Mouse (Mus musculus) testis, postnatal 10 days (tissue): ENCODE measurements around the gene Hoxa7.

Experiments used
- DNase-seq: peaks from one replicate; pipeline ENCODE4 v3.0.0; 2021; ENCODE audit warnings: low spot score

Hoxa7 gene

DNA sequence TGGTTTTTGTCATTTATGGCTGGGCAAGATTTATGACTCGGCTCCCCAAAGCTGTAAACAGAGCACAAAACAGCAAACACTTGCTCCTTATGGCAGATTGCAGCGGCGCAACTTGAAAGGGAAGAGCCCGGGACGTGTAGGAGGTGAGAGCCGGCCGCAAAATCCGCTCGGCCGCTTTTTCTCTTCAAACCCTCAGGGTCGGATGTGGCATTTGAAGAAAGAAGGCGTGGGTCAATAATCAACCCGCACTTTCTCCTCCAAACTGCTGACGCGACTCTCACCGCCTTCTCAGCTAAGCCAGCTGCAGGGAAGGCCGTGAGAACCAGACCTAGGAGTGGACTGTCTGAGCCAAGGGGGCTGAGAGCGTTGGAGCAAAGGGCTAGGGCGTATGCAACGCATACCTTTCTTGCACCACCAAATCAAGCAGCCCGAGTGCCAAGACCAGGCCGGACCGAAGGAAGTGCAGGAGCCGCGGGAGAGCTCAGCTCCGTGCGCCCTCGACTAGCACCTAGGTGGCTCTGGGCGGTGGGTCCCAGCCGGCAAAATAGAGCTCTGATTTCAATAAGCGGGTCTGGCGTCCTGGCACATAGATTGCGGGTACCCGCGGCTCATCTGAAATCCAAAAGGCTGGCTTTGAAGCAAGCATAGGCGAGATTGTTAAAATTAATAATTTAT is 44.5 kb downstream of the Hoxa7 start, which contains the start of gene 5730596B20Rik:
TSS of gene 5730596B20Rik (plus strand) at position 438 of the 675 bp plus-strand sequence.
- peak; percentile 41 for DNase-seq

DNA sequence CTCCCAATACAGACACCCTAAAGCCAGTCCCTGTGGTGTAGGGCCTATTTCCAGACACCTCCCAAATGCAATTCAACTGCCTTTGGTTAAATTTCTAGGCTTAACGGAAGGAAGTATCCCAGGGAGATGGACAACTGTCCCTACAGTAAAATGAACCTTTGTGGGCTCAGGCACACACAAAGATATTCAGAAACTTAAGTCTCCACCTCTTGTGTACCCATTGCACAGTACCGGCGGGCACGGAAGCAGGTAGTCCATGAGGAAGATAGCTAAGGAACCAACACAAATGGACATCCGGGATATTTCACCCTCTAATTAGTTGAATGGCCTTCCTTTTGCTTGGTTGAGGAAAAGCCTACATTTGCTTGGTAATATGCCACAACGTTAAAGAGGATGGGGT is 45.3 kb downstream of the Hoxa7 start:
- DNase-seq, result no peak

DNA sequence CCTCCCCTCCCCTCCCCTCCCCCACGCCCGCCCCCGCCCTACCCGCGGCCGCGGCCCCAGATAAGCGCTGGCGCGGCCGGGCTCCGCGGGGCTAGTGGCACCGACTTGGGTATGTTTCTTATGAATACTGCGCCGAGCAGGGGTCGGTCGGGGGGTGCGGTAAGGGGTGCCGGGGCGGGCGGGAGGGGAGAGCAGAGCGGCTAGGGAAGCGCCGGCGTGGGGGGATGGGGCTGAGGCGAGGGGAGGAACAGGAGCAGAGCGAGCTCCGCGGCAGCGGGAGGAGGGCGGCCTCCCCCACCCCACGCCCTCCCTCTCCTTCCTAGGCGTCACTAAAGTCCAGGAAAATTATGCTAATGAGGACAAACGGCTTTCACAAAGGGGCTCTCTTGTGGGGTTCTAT is 45.8 kb downstream of the Hoxa7 start:
- DNase-seq, result peak; percentile 60

DNA sequence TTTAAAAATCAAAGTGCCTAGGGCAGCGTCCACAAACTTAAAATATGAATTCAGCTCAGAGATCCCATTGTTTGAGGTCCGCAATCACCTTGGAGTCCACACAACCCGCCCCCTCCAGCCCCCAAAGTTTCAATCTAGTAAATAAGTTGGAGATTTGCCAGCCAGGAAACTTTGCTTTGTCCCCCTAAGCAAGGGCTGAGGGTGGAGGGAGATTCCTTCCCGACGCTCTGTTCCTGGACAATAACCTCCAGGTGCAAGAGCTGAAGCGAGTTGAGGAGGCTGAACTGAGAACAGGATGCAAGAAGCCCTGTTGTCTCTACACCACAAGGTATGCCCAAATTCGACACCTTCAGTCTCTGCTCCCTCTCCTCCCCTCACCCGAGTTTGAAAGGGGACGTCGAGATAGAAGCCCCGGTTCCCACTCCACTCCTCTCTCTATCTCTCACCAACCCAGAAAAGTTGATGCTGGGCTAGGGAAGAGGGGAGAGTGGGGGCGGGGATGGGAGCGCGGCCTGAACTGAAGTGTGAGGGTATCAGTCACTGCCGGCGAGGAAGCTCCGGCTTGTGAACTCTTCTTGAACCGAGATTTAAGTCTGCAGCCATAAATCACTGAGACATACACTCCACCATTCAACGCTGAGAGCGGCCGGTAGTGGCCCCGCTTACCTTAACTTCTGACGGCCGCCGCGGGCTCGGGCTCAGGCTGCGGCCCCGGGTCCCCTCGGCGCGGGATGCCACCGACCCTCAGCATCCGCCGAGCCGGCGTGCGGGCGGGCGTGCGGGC is 46.5 kb downstream of the Hoxa7 start:
- DNase-seq, result peak; percentile 47

DNA sequence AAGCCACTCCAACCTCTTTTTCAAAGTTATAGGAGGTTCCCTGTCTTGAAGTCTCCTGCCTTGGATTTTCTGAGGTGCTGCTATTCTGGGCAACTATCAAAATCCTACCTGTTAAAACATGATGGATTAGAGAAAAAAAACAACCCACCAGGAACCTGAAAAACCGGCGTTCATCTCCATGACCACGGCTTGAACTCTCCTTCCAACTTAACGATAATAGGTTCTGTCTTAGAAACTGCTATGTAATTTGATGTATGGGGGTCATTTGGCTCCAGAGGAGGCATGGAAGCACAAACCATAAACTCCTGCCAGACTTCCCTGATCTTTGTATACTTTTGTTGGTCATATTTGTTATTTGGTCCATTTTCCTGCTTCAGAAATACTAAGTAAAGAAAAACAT is 48.0 kb downstream of the Hoxa7 start:
- DNase-seq, result no peak

DNA sequence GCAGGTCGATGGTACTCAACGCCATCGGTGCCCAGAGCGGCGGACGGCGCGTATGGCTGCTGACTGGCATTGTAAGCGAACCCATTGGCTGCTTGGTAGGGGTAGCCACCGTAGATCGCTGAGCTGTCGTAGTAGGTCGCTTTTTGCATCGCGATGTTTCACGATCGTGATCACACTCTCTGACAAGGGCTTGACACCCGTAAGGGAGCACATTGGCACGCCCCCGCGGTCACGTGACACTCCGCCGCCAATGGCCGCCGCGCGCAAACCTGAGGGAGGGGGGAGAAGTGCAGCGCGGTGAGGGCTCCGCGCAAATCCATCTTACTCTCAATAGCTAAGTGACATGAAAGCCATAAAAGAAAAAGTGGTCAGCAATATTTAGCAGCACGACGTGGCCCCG is 49.2 kb downstream of the Hoxa7 start:
- DNase-seq, result peak; percentile 82

DNA sequence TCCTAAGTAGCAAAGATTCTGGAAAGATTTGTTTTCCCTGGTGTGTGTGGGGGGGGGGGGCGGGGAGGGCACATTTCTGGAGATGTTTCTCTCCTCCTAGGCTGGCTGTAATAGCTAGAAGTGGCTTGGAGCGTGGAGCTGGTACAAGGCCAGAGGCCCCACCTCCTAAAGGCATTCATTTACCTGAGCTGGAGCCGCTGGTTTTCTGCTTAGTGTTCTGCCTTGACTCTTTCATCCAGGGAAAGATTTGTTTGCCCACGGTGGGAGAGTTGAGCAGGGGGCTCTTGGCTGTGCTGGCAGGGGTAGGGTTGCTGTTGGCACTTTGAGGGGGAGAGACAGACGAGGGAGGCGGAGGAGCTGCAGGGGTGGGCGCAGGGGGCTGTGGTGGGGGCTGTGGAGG is 49.7 kb downstream of the Hoxa7 start:
- DNase-seq, result no peak

DNA sequence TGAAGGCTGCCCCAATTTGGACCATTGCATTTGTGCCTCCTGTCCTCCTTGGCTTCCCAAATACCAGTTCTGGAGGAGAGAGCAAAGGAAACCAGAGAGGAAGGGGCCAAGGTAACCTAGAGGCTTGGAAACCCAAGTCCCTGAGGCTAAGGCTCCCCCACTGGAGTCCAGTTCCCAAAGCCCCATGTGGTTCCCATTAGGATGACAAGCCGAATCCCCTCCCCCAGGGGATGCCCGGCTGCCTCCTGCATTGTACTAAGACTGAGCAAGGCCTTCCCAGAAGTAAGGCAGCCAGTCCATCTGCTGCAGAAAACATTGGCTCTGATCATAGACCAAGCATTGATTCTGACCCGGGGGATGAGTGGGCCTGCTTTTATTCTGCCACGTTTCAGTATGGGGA is 50.3 kb downstream of the Hoxa7 start:
- no peak for DNase-seq

DNA sequence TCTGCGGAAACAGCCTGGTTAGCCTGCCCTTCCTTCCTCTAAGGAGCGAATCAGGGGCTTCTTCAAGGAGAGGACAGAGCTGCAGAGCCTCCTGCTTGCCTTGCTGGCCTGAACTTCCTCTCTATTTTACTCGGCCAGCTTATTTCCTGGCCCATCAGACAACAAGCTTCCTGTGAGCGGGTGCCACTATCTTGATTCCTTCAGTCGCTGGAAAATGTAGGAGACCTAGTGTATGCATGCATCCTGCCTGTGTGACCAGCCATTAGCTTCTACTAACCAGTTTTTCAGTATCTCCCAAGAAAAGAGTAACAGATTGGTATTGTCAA is 50.8 kb downstream of the Hoxa7 start:
- DNase-seq, result no peak

DNA sequence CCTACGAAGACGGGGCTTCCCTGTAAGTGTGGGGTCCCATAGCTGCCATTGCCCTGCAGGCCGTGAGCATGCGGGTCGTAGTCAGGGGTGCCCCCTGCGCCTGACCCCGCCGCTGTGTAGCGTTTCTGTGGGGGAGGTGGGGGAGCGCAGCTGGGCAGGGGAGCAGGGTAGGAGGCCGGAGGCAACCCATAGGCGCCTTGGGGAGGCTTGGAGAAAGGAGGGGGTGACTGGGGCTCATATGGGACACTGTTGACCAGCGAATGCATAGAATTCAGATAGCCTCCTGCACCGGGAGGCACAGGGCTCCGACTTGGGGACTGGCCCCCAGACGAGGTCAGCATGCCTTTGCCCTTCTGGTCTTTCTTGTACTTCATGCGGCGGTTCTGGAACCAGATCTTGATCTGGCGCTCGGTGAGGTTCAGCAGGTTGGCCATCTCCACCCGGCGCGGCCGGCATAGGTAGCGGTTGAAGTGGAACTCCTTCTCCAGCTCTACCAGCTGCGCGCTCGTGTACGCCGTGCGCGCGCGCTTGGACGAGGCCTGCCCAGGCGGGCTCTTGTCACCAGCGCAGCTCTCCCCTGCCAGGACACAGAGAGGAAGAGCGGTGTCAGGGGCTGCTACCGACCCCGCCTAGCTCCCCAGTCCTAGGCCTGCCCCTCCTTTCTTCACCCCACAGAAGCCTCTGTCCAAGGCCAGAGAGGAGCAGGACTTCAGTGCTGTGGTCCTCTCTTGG is 51.3 kb downstream of the Hoxa7 start:
- no peak for DNase-seq

DNA sequence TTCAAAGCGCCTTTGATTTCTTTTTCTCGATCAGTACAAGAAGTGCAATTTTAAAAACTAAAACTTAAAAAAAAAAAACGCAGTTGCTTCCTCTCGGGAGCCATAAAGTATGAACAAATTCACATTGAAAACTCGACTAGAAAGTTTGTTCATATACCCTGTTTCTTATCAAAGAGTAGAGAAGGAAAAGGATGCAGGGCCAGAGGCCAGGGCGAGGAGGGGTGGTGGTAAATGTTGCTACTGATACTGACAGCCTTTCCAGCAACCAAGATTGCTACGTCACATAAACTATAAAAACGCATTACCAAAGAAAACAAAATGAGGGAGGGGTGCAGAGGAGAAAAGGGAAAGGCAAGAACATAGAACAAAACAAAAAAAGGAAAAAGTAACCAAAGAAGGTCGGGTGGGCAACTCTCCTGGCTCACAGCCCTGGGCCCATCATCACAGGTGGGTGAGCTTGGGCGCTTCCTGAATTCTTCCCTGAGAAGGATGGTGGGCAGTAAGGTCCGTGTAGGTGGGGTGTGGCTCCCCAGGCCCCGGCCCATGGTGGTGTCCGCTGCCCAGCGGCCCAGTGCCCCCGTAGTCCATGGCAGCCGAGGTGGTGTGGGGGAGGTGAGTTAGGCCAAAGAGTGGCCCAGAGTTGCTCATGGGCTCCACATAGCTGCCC is 52.0 kb downstream of the Hoxa7 start:
- no peak for DNase-seq

DNA sequence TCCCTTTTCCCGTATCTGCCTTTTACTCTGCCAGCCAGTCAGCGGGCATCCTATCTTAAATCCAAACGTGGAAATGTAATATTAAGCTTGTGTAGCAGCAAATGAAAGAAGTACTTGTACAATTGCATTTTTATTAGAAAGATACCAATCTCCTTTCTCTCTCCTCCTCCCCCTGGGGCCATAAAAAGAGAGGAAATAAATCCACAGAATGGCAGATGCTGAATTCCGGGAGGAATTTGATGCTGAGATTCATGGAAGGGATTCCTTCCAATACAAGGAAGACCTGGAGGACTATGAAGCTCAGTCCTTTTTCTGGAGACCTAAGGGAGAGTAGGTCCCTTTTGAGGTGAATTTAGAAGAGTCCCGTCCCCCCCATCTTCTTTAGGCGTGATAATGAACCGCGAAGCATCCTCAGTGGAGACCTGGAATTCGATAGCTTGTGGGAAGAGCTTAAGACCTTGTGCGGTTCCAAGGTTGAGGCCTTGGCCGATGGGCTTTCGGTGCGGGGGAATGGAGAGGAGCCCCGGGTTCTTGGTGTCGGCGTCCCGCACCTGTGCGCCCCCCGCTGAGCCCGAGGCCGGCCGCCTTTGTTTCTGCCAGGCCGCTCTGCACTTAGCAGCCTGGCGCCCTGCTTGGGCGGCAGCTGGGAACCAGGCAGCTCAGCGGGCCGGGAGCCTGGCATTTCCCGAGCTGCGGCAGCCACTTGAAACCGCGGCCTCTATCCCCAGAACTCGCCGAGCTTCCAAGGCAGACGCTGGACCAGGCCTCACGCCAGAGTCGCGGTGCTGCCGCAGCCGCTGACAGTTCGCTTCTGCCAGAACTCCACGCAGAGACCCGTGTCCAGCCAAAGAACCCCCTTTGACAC is 53.2 kb downstream of the Hoxa7 start:
- no peak for DNase-seq

DNA sequence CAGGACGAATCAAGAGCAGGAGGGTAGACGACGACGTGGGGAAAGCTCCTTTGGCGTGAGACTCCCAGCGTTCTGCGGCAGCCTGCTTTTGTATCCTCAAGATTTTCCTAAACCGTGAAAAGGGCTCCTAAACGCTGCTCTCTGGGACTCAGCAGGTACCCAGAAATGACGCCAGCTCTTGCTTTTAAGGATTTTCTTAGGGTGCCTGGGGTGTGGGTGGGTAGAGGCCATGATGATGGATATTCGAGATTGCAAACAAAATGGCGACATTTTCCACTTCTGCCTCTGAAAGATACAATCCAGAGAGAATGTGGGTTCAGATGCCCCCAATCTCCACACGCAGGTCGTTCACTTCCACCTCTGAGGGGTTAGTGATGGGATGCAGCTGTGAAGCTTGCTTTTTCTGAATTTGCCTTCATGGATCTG is 53.9 kb downstream of the Hoxa7 start:
- DNase-seq, result no peak

DNA sequence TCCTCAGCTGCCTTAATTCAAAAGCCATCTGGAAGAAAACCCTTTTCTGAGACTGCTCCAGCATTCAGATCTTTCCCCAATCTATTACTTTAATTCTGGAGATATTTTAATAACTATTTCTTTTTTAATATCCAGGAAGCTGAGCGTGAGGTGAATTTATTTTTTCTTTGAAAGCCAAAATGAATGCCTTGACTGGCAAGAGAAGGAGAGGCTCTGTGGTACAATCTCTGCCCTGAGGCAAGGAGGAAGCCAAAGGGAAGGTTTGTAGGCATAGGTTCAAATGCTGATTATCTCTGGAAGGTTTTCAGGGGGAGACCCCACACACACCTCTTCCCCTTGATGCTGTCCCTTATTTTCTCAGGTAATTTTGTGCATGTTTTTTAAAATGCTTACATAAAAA is 54.5 kb downstream of the Hoxa7 start:
- DNase-seq, result no peak

DNA sequence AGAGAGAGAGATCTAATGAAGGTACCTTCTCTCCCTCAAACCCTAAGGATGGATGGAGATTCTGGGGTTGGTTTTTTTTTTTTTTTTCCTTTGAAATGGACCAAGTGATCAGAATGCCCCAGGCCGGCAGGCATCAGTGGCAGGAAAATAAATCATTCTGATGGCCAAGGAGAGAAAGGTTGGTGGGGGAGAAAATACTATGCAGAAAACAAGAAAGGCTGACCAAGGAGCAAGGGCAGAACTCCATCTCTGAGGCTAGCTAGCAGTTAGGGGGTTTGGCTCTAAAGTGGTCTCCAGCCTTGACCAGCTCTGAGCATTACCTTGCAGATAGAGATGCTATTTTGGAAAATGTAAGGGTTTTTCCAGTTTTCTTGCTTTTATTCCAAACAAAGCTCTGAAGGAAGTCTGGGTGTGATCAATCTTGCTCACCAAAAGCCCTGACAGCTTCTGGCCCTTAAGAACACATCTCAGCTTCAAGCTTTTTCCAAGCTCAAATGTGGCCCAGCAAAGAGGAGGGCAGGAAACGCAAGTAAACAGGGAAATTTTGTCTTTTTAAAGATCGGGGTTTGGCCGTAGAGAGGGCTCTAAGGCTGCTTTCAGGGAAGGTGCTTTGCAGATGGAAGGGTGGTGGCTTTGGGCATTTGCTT is 55.1 kb downstream of the Hoxa7 start:
- DNase-seq, result no peak

DNA sequence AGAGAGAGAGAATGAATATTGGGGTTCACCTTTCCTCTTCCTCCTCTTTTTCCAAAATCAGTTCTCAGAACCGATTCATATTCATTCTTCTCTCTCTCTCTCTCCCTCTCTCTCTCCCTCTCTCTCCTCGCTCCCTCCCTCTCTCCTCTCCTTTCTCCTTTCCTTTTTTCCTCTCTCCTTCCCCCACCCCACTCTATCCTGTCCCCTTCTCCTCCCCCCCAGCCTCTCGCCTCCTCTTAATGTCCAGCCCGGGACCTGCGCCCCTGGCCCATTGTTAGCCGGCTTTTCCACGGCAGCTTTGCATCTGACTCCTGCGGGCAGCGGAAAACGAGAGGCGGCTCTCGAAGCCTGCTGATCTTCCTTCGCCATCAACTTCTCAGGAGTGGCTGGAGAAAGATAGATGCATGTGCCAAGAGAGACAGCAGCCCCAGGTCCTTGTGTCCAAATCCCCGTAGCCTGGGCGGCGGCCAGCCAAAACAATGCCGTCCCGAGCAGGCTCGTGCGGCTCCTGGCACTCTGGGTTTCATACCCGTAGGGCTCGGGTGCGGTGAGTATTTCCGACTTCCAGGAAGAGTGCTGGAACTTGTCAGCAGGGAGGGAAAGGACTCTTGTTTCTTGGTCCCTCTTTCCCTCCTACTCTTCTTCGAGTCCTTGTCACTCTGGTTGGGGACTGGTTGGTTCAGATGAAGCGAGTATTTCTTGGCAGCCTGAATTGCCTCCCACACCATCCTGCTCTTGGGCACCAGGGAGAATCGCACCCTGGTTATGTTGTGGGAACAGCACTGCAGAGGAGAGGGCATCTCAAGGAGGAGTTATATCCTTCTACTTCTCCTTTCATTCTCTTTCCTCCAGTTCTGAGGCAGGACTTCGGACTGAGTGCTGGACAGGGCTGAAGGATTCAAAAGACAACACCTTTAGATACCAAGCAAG is 55.9 kb downstream of the Hoxa7 start:
- no peak for DNase-seq

DNA sequence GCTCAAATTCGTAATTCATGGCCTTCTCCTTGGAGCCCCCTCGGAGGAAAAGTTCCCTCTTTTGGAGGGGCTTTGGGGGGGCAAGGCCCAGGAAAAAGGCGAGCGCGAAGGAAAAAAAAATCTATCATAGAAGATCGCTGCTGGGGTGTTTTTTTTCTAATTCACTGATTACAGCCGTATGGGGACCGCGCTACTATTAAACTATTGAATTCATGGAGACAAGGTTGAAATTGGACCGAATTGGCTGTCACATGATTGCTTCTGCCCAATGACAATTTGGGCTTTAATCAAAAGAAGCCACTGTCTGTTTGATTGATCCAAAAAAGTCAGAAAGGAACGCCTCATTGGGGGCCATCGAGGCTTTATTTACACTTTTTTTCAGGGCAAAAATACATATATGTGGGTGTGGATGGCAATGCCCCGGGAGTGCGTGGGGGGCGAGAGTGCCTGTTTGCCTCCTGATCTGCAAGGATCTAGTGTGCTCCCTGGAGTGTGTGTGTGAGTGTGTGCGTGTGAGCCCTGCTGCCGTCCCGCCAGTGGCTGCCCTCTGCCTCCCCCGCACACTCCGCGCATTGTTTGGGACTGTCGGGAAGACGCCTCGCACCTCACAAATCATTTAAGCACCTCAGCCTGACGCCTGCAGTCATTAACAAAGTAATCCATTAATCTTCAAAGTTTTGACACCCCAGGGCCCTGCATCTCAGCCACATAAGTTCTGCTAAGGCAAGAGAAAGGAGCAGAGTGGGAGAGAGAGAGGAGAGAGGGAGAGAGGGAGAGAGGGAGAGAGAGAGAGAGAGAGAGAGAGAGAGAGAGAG is 56.8 kb downstream of the Hoxa7 start, which contains the start of gene Hoxa2:
TSS of gene Hoxa2 (minus strand) at position 206 of the 815 bp plus-strand sequence.
- peak; percentile 41 for DNase-seq
